Mouse (Mus musculus) heart, embryonic 10.5 days (tissue): ENCODE data around the gene Skap2. TPM values are rescaled to one million over a fixed set of nuclear protein-coding genes. Genes with fewer than 3 reads are reported as not detected.

Source experiments
- DNase-seq: peaks from one replicate; pipeline ENCODE4 v3.0.0-alpha.2; 2017; ENCODE audit warnings: low spot score
- H3K27ac ChIP-seq: fragments of 300-500 bp; sonication (generic); 2 replicates; pipeline ENCODE4 v1.5.1; 2016; ENCODE audit warnings: mild to moderate bottlenecking
- H3K27me3 ChIP-seq: fragments of 300-500 bp; sonication (generic); 2 replicates; pipeline ENCODE4 v1.6.1; 2016; ENCODE audit warnings: mild to moderate bottlenecking; ENCODE audit not compliant: poor library complexity, insufficient read depth, severe bottlenecking
- H3K36me3 ChIP-seq: fragments of 300-500 bp; sonication (generic); 2 replicates; pipeline ENCODE4 v1.6.1; 2016; ENCODE audit warnings: mild to moderate bottlenecking, moderate library complexity
- H3K4me1 ChIP-seq: fragments of 300-500 bp; sonication (generic); 2 replicates; pipeline ENCODE4 v1.6.1; 2016; ENCODE audit warnings: mild to moderate bottlenecking
- H3K4me3 ChIP-seq: fragments of 300-500 bp; sonication (generic); 2 replicates; pipeline ENCODE4 v1.5.1; 2016; ENCODE audit warnings: mild to moderate bottlenecking, moderate library complexity
- H3K9me3 ChIP-seq: fragments of 300-500 bp; sonication (generic); 2 replicates; pipeline ENCODE4 v1.6.1; 2016; ENCODE audit warnings: mild to moderate bottlenecking, moderate library complexity
- WGBS: fragments of 180-500 bp; shearing (Covaris S2); methylation state at CpG from one replicate; pipeline ENCODE4 v1.1.7; 2016; 5-methylcytosine and 5-hydroxymethylcytosine counted together
- polyA plus RNA-seq: library from polyadenylated mRNA; unstranded; fragments of >200 nt; fragmentation: Nextera tagmentation; extraction: Ambion mirVana; gene quantifications from 2 replicates; pipeline ENCODE4 v1.2.1, GENCODE M21; 2016

The Skap2 gene
- polyA plus RNA-seq, 1 experiment from 2014 or later: 26.4 TPM

- H3K4me3 ChIP-seq: no peak overlapping the region
- H3K27me3 ChIP-seq: no peaks in the 10 kb centered on the region
- H3K36me3 ChIP-seq: no peaks in the 10 kb centered on the region
- no peak overlapping the region for H3K27ac ChIP-seq
- WGBS: 86% methylated on average over 13 of the region's 13 CpGs
- no peak for DNase-seq
- H3K4me1 ChIP-seq: peaks cover 16% of the 10 kb centered on the region
- H3K9me3 ChIP-seq: no peaks in the 10 kb centered on the region
Measured at GRCm38 (mm10) chr6:51850030-51850817, 162.1 kb downstream of the Skap2 start.

DNA sequence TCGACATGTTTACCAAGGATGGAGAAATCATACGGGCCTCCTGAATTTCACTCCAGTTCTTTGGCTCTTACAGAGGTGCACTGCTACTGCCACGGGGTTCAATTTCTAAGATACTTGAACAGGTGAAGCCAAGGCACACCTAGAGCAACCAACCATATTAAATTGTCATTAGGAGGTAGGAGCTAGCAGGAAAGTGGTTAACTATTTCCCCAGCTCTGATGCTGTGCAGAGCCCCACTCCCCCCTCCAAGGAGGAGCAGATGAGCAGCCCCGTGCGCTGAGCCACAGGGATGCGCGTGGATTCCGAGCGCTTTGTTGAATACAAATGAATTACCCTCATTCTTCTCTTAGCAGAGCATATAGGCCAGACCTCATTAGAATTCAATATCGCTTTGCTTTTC, 162.8 kb downstream of the Skap2 start:
- no peaks in the 10 kb centered on the region for H3K27me3 ChIP-seq
- H3K36me3 ChIP-seq: no peaks in the 10 kb centered on the region
- no peak overlapping the region for H3K4me3 ChIP-seq
- no peaks in the 10 kb centered on the region for H3K9me3 ChIP-seq
- DNase-seq: no peak
- WGBS: 68% methylated on average over 10 of the region's 10 CpGs
- peaks cover 16% of the 10 kb centered on the region for H3K4me1 ChIP-seq
- H3K27ac ChIP-seq: no peak overlapping the region

GRCm38 (mm10) chr6:51844106-51844505, 168.2 kb downstream of the Skap2 start:
- no peaks in the 10 kb centered on the region for H3K36me3 ChIP-seq
- 73% methylated on average over 11 of the region's 11 CpGs for WGBS
- peaks cover 7% of the 10 kb centered on the region; the same call in 1 of the 2 replicates for H3K27me3 ChIP-seq
- peaks cover 17% of the 10 kb centered on the region for H3K4me1 ChIP-seq
- no peak overlapping the region for H3K27ac ChIP-seq
- H3K9me3 ChIP-seq: no peaks in the 10 kb centered on the region
- no peak overlapping the region for H3K4me3 ChIP-seq
- no peak for DNase-seq

DNA sequence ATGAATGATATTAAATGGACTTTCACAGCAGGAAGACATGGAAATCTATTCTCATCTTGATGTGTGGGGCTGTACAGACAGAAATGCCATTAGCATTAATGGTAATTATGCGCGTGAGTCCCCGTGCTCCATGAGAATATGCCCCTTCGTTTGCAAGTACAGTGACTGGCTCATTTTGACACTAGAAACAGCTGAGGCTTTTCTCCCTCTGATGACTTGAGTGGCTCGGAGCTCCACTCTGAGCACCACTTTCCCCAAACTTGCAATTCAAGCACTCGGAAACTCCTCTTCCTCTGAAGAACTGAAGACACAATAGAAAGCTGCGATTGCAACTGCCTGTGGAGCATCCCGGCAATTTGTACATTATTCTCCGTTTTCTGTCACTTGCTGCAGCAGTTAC, 169.3 kb downstream of the Skap2 start:
- H3K27ac ChIP-seq: no peak overlapping the region
- no peaks in the 10 kb centered on the region for H3K36me3 ChIP-seq
- 86% methylated on average over 9 of the region's 9 CpGs for WGBS
- peaks cover 7% of the 10 kb centered on the region; the same call in 1 of the 2 replicates for H3K27me3 ChIP-seq
- no peaks in the 10 kb centered on the region for H3K9me3 ChIP-seq
- peaks cover 12% of the 10 kb centered on the region for H3K4me1 ChIP-seq
- no peak for DNase-seq
- H3K4me3 ChIP-seq: no peak overlapping the region

- no peaks in the 10 kb centered on the region for H3K9me3 ChIP-seq
Measured at GRCm38 (mm10) chr6:51838177-51838576, 174.2 kb downstream of the Skap2 start.

GRCm38 (mm10) chr6:51833362-51833761, 179.0 kb downstream of the Skap2 start:
- no peak overlapping the region; the same call in 1 of the 2 replicates for H3K27ac ChIP-seq
- H3K36me3 ChIP-seq: no peaks in the 10 kb centered on the region
- no peak for DNase-seq
- no peak overlapping the region for H3K4me3 ChIP-seq
- H3K9me3 ChIP-seq: no peaks in the 10 kb centered on the region
- no peaks in the 10 kb centered on the region for H3K27me3 ChIP-seq
- no peaks in the 10 kb centered on the region; the same call in 1 of the 2 replicates for H3K4me1 ChIP-seq
- WGBS: 52% methylated on average over 2 of the region's 2 CpGs

More at GRCm38 (mm10) chr6:51838177-51838576, 174.2 kb downstream of the Skap2 start:
- WGBS: 66% methylated on average over 3 of the region's 3 CpGs
- Histone ChIP-seq H3K4me3 (no peak overlapping the region), H3K4me1 (no peaks in the 10 kb centered on the region; the same call in 1 of the 2 replicates), H3K36me3 (no peaks in the 10 kb centered on the region), H3K27me3 (peaks cover 7% of the 10 kb centered on the region; the same call in 1 of the 2 replicates), H3K27ac (no peak overlapping the region)
- DNase-seq: no peak

GRCm38 (mm10) chr6:51825621-51826021, 186.7 kb downstream of the Skap2 start:
- no peaks in the 10 kb centered on the region for H3K27me3 ChIP-seq

DNA sequence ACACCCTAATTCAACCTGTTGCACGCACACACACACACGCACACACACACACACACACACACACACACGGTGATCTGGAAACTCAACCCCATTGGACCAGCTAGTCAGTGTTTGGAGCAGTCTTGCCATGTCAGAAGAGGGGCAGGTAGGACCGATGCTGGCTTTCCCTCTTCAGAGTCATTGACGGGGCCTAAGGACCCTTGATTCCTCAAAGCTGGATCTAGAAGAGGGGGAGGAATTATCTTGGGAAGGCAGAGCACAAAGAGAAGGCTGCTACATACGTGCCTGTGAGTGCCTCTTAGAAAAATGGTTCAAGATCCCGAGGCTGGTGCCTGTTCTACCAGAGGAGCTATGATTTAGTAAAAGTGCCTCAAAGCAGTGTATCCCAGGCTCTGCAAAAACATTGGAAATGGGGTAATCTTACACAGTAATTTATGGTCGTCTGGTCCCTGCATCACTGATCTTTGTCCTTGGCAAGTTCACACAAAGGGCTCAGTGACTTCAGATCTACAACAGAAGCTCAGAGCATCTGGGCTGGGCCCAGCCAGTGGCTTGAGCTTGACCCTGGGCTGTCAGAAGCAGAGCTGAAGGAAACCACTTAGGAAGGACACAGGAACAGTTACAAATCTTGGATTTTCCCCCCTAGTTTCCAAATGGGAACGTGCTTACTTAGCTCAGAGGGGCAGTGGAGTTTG, 188.1 kb downstream of the Skap2 start:
- Histone ChIP-seq H3K4me1 (no peaks in the 10 kb centered on the region), H3K27me3 (no peaks in the 10 kb centered on the region), H3K4me3 (no peak overlapping the region), H3K27ac (no peak overlapping the region), H3K36me3 (no peaks in the 10 kb centered on the region), H3K9me3 (no peaks in the 10 kb centered on the region)
- whole genome bisulfite sequencing: 82% methylated on average over 9 of the region's 9 CpGs
- DNase-seq: no peak

More at GRCm38 (mm10) chr6:51825621-51826021, 186.7 kb downstream of the Skap2 start:
- Histone ChIP-seq H3K4me1 (no peaks in the 10 kb centered on the region), H3K27ac (no peak overlapping the region), H3K4me3 (no peak overlapping the region), H3K36me3 (no peaks in the 10 kb centered on the region), H3K9me3 (no peaks in the 10 kb centered on the region)
- WGBS: 81% methylated on average over 4 of the region's 4 CpGs
- no peak for DNase-seq

- Histone ChIP-seq H3K9me3 (peaks cover 4% of the 10 kb centered on the region; the same call in 1 of the 2 replicates), H3K4me1 (no peaks in the 10 kb centered on the region), H3K27ac (no peak overlapping the region), H3K27me3 (no peaks in the 10 kb centered on the region), H3K4me3 (no peak overlapping the region), H3K36me3 (no peaks in the 10 kb centered on the region)
- DNase-seq: no peak
- WGBS: 52% methylated on average over 4 of the region's 4 CpGs
Measured at GRCm38 (mm10) chr6:51822049-51822448, 190.3 kb downstream of the Skap2 start.

- DNase-seq: no peak
- Histone ChIP-seq H3K4me1 (no peaks in the 10 kb centered on the region), H3K27ac (no peak overlapping the region), H3K36me3 (no peaks in the 10 kb centered on the region), H3K27me3 (no peaks in the 10 kb centered on the region), H3K9me3 (peaks cover 4% of the 10 kb centered on the region; the same call in 1 of the 2 replicates), H3K4me3 (no peak overlapping the region)
- 75% methylated on average over 5 of the region's 5 CpGs for WGBS
Measured at GRCm38 (mm10) chr6:51820853-51821252, 191.5 kb downstream of the Skap2 start.

DNA sequence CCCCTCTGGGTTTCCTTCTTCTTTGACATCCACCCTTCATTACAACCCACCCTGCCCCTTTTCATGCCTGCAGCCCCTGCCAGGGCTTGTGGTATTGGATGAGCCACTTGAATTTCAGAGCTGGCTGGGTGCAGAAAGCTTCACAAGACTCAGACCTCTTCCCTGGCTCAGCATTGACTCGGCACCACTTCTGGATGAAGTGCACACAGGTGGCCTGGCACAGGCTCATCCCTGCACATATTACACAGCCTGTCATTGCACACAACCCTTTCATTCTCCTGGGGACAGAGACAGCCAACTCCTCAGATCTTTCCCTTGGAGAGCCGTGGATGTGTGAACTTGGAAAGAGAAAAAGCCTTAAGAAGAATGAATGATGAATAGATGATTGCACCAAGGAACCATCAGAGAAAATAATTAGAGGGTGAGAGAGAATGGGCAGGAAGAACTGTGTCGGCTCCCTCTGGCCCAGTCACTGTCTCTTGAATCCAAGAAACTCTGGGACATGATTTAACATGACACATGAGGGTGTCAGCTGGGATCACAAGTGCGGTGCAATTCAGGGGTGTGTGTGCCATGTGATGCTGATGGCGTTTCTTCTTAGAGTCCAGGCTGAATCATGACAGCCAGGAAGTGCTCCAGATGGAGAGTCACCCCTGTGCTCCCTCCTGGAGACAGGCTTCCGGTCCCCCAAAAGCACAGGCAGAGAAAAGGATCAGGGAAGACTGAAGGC, 195.3 kb downstream of the Skap2 start:
- no peak overlapping the region for H3K27ac ChIP-seq
- WGBS: 79% methylated on average over 6 of the region's 6 CpGs
- H3K4me1 ChIP-seq: 0 out of 2 replicates have a peak, but pooled peaks cover 7% of the 10 kb centered on the region
- no peak overlapping the region for H3K4me3 ChIP-seq
- H3K27me3 ChIP-seq: no peaks in the 10 kb centered on the region
- no peak for DNase-seq
- peaks cover 4% of the 10 kb centered on the region; the same call in 1 of the 2 replicates for H3K9me3 ChIP-seq
- H3K36me3 ChIP-seq: no peaks in the 10 kb centered on the region

- 80% methylated on average over 4 of the region's 4 CpGs for WGBS
- Histone ChIP-seq H3K9me3 (no peaks in the 10 kb centered on the region), H3K27ac (no peak overlapping the region), H3K36me3 (no peaks in the 10 kb centered on the region), H3K27me3 (no peaks in the 10 kb centered on the region), H3K4me3 (no peak overlapping the region), H3K4me1 (0 out of 2 replicates have a peak, but pooled peaks cover 7% of the 10 kb centered on the region)
- no peak for DNase-seq
Measured at GRCm38 (mm10) chr6:51810906-51811305, 201.4 kb downstream of the Skap2 start.
